Mouse (Mus musculus) left cerebral cortex, adult 2 months (tissue): ENCODE measurements around the gene Myo1h. TPM values are rescaled to one million over a fixed set of nuclear protein-coding genes. Genes with fewer than 3 reads are reported as not detected.
A peak's percentile ranks its signal among the peaks of the same experiment; 100 is the strongest.

Experiments used
- DNase-seq, 2 experiments: peaks; one replicate each; pipeline ENCODE4 v3.0.0; 2021 to 2022; ENCODE audit warnings: low spot score in 2 of 2, mixed read lengths in 1 of 2; ENCODE audit errors: extremely low spot score in 1 of 2
- H3K27ac ChIP-seq: fragments of 200-600 bp; 2 replicates; pipeline ENCODE4 v1.8.1; 2022
- H3K4me3 ChIP-seq: fragments of 200-600 bp; 2 replicates; pipeline ENCODE4 v1.8.1; 2022
- CTCF ChIP-seq: fragments of 200-600 bp; IDR thresholded peaks from 2 replicates; pipeline ENCODE4 v1.8.1; 2022; ENCODE audit warnings: antibody characterized with exemption, mild to moderate bottlenecking, moderate library complexity
- intact Hi-C: fragments of 180-260 bp; cut with DNase I; formaldehyde crosslinking; loops from one replicate; pipeline ENCODE4 v1.15.1; 2025
- total RNA-seq, 2 experiments: library from RNA; stranded (reverse); gene quantifications; 2 replicates each; pipeline ENCODE4 v1.2.3; 2021

Myo1h gene
- total RNA-seq, 2 experiments from 2014 or later = 1.6 to 2.6 TPM

DNA sequence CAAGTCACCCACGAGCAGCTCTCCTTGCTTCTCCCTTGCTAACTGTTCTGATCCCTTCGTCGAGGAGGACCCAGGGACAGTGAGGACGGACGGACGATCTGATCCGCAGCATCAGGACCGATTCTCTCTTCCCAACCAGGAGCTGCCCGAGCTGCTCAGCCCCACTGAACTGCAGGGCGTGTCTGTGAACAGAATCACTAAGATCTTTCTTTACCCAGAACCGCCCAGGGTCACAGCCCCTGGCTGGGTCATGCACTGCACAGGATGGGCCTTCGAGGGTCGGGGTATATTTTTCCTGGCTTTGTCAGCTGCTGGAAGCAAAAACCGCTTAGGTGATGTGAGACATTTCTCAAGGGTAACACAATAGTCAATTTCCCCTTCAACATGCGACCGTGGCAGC is 13.0 kb upstream of the Myo1h start:
- TF ChIP-seq CTCF = no peak
- Histone ChIP-seq H3K4me3 (no peak overlapping the region), H3K27ac (no peak overlapping the region)
- intact Hi-C loops = no loop called here
- DNase-seq = no peak

DNA sequence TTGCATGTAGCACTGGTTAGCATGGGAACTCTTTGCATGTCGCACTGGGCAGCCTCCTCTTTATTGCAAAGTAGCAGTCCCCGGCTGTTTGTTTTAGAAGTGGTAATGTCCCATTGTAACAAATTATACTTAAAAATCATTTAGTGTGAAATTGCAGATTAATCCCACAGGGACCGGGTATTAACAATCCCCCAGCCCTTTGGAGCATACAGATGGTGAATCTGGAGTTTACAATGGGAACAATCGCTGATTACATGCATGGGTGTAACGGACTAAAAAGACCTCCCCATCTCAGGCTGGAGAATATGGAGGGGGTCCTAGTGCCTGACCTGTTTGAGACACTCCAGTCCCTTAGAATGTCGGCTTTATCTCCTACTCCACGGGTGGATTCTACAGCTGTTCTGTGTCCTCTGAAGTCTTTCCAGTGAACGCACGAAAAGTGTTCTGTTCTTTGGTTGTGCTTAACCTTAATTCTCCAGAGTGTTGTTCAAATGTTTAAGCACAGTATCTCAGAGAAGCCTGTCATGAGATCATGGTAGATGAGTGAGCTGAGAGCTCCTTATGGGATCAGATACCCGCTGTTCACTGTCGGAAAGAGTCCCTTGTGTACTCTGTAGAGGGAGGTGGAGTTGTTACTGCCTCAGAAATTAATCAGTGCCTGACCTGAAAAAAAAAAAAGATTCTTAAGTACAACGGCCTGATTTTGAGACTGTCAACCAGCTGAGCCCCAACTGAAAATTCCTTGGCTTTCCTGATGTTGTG is 9.4 kb upstream of the Myo1h start:
- no peak for DNase-seq
- Histone ChIP-seq H3K27ac (no peak overlapping the region), H3K4me3 (no peak overlapping the region)
- intact Hi-C loops = no loop called here
- no peak for TF ChIP-seq CTCF

DNA sequence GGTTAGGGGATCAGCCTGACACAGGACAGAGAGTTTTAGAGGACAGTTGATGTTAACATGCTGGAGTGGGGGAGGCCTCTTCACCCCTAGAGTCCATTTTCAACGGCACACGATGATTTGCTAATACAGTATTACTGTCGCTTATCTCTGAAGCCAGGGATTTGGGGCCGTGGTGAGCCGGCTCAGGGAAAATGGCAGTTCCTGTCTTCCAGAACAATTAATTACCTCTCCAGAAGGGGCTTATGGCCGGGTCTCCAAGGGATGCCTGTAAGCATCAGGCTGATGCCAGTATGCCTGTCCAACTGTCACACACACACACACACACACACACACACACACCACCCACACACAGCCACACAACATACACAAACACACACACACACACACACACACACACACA is 6.6 kb upstream of the Myo1h start:
- TF ChIP-seq CTCF = no peak
- DNase-seq = no peak
- intact Hi-C loops = no loop called here
- H3K27ac ChIP-seq = no peak overlapping the region
- no peak overlapping the region for H3K4me3 ChIP-seq

DNA sequence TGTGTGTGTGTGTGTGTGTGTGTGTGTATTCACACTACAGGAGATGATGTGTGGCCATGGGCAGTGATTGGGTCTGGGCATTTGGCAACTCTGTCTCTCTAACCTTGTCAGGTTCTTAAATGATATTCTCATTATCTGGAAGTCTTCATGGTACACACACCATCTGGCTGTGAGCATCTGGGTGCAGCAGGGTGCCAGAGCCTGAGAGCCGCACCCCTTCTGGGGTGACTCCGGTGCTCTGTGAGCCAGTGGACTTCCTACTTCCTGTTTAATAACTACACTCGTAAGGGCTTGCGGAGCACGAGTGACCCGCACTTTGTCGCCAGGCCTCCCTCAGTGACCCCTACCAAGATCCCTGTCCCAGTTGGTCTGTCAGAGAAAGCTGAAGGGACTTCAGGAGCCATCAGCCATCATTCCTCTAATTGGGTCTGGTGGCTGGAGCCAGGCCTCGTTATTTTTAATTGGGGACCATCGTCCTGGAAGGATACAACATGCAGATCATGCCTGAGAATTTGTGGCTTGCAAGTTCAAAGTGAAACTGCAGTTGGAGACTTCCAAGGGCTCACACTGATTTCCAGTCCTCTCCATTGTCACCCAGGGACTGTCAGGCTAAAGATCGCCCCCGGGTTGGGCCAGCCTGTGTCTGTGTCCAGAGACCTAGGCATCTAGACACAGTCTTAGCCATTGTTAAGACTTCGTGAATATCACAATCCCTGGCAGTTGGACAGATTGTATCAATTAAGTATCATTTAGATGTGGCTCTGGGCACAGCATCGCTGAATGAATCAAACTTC is 4.2 kb upstream of the Myo1h start:
- DNase-seq = peak in 1 of 2 experiments; percentile 15
- Histone ChIP-seq H3K27ac (no peak overlapping the region), H3K4me3 (no peak overlapping the region)
- intact Hi-C loops = no loop called here
- no peak for TF ChIP-seq CTCF

DNA sequence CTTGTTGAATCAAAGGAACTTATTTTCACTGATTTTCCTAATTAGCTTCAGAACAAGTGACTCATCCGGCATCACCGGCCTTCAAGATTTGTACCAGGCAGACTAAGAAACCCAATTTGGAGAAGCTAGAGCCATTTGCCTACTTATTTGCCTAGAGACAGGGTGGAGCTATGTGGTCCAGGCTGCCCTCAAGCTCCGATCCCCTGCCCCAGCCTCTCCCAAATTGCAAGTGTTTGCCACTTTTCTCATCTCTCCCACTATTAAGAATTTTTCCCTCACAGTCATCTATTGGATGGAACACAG is 3.6 kb upstream of the Myo1h start:
- DNase-seq = no peak
- Histone ChIP-seq H3K4me3 (no peak overlapping the region), H3K27ac (no peak overlapping the region)
- intact Hi-C loops = no loop called here
- no peak for TF ChIP-seq CTCF

DNA sequence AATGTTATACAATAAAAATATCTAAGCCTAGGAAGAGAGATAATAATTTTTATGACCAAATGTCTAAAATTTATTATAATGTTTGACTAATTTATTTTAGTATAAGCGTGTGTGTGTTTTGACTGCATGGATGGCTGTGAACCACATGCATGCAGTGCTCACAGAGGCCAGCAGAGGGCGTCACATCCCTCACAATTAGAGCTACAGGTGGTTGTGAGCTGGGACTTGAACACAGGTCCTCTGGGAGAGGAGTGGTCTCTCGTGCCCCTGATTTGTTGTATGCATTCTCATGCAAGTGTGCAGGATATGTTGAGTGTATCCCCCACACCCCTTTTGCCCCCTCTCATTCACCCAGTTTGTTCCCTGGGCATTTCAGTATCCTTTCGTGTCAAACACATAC is 2.9 kb upstream of the Myo1h start:
- TF ChIP-seq CTCF = peak; percentile 21; the same call in 1 of the 2 replicates
- H3K27ac ChIP-seq = no peak overlapping the region
- no peak overlapping the region for H3K4me3 ChIP-seq
- intact Hi-C loops = no loop called here
- DNase-seq = no peak

DNA sequence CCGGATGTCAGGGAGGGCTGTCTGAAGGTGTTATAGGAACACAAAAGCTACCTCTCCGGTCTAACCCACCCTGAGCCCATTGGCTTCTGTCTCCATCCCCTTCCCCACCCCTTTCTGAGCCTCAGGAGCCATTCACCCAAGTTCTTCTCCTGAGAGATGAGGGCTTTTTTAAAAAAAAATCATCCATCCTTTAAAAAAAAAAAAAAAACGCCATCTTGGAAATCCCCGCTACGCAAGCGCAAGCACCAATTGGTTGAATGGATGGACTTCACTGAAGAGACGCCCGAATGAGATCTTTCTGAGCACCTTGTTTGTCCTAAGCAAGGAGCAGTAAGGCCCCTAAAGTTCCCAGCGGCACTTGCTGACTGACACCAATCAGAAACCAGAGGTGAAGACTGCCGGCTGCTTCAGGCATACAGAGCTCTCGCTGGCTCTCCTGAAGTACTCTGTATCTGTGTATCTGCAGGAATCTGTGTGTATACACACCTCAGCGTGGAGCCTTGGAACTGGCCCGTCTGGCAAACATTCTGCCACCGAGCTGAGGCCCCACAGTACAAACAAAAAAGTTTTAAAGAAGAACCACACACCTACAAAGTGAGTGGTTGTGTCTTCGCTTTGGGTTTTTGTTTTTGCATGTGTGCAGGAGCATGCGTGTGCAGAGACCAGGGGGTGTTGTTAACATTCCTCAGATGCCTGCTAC is 1.9 kb upstream of the Myo1h start:
- intact Hi-C loops = no loop called here
- no peak for TF ChIP-seq CTCF
- no peak for DNase-seq
- no peak overlapping the region for H3K27ac ChIP-seq
- no peak overlapping the region for H3K4me3 ChIP-seq

DNA sequence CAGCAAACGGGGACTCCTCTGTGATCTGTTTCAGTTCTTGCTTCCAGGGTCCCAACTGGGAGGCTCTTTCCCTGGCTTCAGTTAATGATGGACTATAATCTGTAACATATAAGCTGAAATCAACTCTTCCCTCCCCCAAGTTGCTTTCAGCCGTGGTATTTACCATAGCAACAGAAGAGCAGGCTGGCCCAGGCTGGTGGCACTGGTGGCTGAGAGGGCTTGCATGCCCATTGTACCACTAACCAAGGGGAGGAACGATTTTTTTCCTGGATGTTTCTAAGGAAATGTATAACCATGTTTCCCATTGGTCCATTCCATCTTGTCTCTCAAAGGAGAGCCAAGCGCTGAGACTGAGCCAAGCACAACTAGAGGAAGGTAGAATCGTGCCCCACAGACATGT is 570 bp upstream of the Myo1h start:
- Histone ChIP-seq H3K4me3 (no peak overlapping the region), H3K27ac (no peak overlapping the region)
- no peak for DNase-seq
- TF ChIP-seq CTCF = no peak
- intact Hi-C loops = no loop called here

DNA sequence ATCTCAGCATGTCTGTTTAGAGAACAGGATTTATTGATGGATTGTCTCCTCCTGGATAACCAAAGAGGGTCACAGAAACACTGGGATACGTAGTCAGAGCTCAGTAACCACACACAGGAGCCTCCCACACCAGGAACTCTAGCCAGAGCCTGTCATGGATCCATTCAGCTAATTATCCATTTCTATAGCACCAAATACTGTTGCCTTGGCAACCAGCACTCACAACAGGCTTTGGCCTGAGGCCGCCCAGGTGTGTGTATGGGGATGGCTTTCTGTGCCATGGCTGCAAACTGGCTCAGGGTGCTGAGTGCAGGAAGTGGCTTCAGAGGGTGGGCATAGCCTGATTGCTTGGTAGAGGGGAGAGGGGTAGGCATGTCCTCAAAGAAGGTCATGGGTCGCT is 1.0 kb downstream of the Myo1h start:
- H3K4me3 ChIP-seq = no peak overlapping the region
- peak in 1 of 2 experiments; percentile 14 for DNase-seq
- no peak overlapping the region for H3K27ac ChIP-seq
- no peak for TF ChIP-seq CTCF
- intact Hi-C loops = no loop called here

DNA sequence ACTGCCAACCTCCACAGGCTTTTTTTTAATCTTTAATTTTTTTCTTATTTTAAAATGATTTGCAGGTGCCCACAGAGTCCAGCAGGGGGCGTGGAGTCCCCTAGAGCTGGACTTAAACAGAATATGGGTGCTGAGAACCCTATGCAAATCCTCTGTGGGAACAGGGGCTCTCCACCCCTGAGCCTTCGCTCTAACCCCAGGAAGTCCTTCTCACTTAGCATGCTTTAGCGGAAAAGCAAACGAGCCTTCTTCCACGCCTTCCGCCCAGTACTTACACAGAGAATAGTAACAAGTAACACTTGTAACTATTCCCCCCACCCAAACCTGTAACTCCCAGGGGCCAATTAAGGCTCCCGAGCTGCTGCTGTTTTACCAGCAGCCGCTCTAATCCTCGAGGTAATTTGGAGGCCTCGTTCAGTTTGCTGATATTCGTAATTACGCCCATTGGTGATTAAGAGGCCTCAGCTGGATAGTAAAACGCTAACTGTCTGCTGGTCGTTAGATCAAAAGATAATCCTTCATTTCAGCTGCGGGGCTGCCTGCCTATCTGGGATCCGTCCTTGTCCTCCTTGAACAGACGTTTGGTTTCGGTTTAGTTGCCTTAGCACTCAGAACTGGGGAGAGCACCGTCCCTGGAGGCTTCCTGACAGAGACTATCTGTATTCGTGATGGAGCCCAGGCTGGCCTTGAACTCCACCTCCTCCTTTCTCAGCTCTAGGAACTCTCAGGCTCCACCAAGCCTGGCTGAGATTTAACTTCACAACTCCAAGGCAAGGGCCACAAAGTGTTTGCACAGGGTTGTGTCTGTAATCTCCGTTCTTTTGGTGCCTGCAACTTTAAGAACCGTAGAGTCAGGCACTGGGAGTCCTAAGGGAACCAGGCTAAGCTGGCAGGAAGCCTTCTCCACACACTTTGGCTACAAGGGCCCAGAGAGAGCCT is 8.0 kb downstream of the Myo1h start:
- intact Hi-C loops = no loop called here
- peak; percentile 41 for TF ChIP-seq CTCF
- no peak overlapping the region for H3K4me3 ChIP-seq
- no peak for DNase-seq
- H3K27ac ChIP-seq = no peak overlapping the region

DNA sequence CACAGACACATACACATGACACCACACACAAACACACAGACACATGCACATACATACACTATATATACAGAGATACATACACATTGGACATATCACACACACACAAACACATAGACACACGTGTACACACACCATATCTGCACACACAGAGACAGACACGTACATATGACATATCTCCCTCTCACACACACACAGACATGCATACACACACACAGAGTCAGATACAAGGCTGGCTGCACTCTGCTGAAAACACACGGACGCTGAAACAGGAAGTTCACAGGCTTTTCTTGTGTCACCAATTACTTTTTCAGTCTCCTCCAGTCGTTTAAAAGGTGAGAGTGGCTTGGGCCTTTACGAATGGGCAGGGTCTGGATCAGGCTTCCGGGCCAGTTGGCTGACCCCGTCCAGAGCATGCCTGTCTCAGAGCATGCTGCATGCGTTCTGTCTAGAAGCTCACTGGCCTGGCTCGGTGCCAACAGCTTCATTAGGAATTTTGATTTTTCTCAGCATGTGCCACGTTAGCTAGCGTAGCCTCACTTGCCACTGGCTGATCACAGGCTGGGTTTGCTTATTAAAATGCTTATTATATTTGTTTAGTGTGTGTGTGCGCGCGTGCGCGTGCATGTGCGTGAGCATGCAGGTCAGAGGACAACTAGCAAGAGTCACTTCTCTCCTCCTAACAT is 9.4 kb downstream of the Myo1h start:
- H3K4me3 ChIP-seq = no peak overlapping the region
- DNase-seq = no peak
- intact Hi-C loops = no loop called here
- no peak overlapping the region for H3K27ac ChIP-seq
- TF ChIP-seq CTCF = no peak
